Mouse (Mus musculus) megakaryocyte, embryonic 14.5 days (primary cell): ENCODE data around the gene Adam19.

Experiments
- FLI1 ChIP-seq: IDR thresholded peaks from 2 replicates; pipeline ENCODE4 v1.6.1; 2012; ENCODE audit warnings: low read length, inconsistent platforms, mixed read lengths
- GATA1 ChIP-seq: IDR thresholded peaks from 3 replicates; pipeline ENCODE4 v1.6.1; 2012; ENCODE audit warnings: mixed read lengths, low read length, inconsistent platforms, borderline replicate concordance

GRCm38 (mm10) chr11:46177246-46178043 lies 121.7 kb downstream of the Adam19 start:
- TF ChIP-seq GATA1 (no peak), FLI1 (no peak)
